Mouse (Mus musculus) CH12.LX (cell line): ENCODE data around the gene Sh3d21. TPM values are rescaled to one million over a fixed set of nuclear protein-coding genes. Genes with fewer than 3 reads are reported as not detected.
A peak's percentile ranks its signal among the peaks of the same experiment; 100 is the strongest.

ENCODE experiments used
- DNase-seq: peaks from one replicate; pipeline ENCODE4 v3.0.0-alpha.2; 2013; ENCODE audit errors: extremely low read depth
- H3K27ac ChIP-seq: 2 replicates; pipeline ENCODE4 v1.5.1; 2012; ENCODE audit warnings: low read depth, mild to moderate bottlenecking, control low read depth, moderate library complexity; ENCODE audit not compliant: insufficient read depth
- H3K27me3 ChIP-seq: replicated peaks from 2 replicates; pipeline ENCODE3; 2012; ENCODE audit warnings: inconsistent platforms
- H3K36me3 ChIP-seq, 2 experiments: replicated peaks in 1 of 2; 2 replicates each; pipeline versions ENCODE3 to v1.6.1; 2012; ENCODE audit warnings: inconsistent platforms in 1 of 2, low read length in 1 of 2, mild to moderate bottlenecking in 1 of 2, mixed read lengths in 1 of 2, moderate library complexity in 1 of 2; ENCODE audit not compliant: control insufficient read depth in 1 of 2, insufficient read depth in 1 of 2
- H3K4me1 ChIP-seq, 2 experiments: 2 replicates each; pipeline ENCODE4 v1.6.1; 2012; ENCODE audit warnings: inconsistent platforms in 1 of 2, moderate library complexity in 1 of 2; ENCODE audit not compliant: insufficient read depth in 2 of 2, control insufficient read depth in 1 of 2
- H3K4me2 ChIP-seq: 2 replicates; pipeline ENCODE4 v1.6.1; 2012; ENCODE audit warnings: low read depth, mild to moderate bottlenecking, control low read depth; ENCODE audit not compliant: poor library complexity, insufficient read depth, severe bottlenecking
- H3K4me3 ChIP-seq, 3 experiments: fragments of 150-350 bp in 1 of 3; sonication (generic) in 1 of 3; replicated peaks in 1 of 3; 2 replicates each; pipeline versions ENCODE3 to v1.5.1; 2011 to 2012; ENCODE audit warnings: low read depth in 2 of 3, low read length in 2 of 3, mild to moderate bottlenecking in 2 of 3, moderate library complexity in 2 of 3, control low read depth in 1 of 3, improper control_type of control experiment in 1 of 3, inconsistent platforms in 1 of 3, mixed read lengths in 1 of 3; ENCODE audit not compliant: poor library complexity in 1 of 3
- H3K79me2 ChIP-seq: replicated peaks from 2 replicates; pipeline ENCODE4 v1.6.1; 2012; ENCODE audit warnings: mild to moderate bottlenecking, moderate library complexity; ENCODE audit not compliant: control insufficient read depth, poor library complexity, insufficient read depth, severe bottlenecking; ENCODE audit errors: extremely low read depth
- H3K9ac ChIP-seq: 2 replicates; pipeline ENCODE4 v1.6.1; 2012; ENCODE audit warnings: low read depth, mild to moderate bottlenecking, control low read depth, moderate library complexity; ENCODE audit not compliant: insufficient read depth
- H3K9me3 ChIP-seq: replicated peaks from 2 replicates; pipeline ENCODE3; 2012; ENCODE audit warnings: low read length, inconsistent platforms, mixed read lengths
- BHLHE40 ChIP-seq: IDR thresholded peaks from 2 replicates; pipeline ENCODE4 v1.6.1; 2011; ENCODE audit warnings: mild to moderate bottlenecking, low read depth, low read length, improper control_type of control experiment
- CHD1 ChIP-seq: IDR thresholded peaks from 2 replicates; pipeline ENCODE4 v1.6.1; 2012; ENCODE audit warnings: low read depth, low read length, improper control_type of control experiment, inconsistent platforms
- CHD2 ChIP-seq: IDR thresholded peaks from 2 replicates; pipeline ENCODE4 v1.6.1; 2011; ENCODE audit warnings: low read length, improper control_type of control experiment
- E2F4 ChIP-seq: IDR thresholded peaks from 2 replicates; pipeline ENCODE4 v1.6.1; 2011; ENCODE audit warnings: low read depth, low read length, improper control_type of control experiment; ENCODE audit not compliant: insufficient replicate concordance
- EP300 ChIP-seq: IDR thresholded peaks from 2 replicates; pipeline ENCODE4 v1.6.1; 2011; ENCODE audit warnings: low read length, improper control_type of control experiment
- ETS1 ChIP-seq: conservative IDR thresholded peaks from 2 replicates; pipeline ENCODE4 v1.6.1; 2012; ENCODE audit warnings: low read depth, mild to moderate bottlenecking, inconsistent platforms, low read length, improper control_type of control experiment, moderate library complexity
- GABPA ChIP-seq: IDR thresholded peaks from 2 replicates; pipeline ENCODE4 v1.6.1; 2012; ENCODE audit warnings: low read depth, low read length, improper control_type of control experiment, inconsistent platforms; ENCODE audit not compliant: insufficient replicate concordance
- HCFC1 ChIP-seq: IDR thresholded peaks from 2 replicates; pipeline ENCODE4 v1.6.1; 2012; ENCODE audit warnings: low read depth, mild to moderate bottlenecking, inconsistent platforms, low read length, improper control_type of control experiment
- JUN ChIP-seq: IDR thresholded peaks from 2 replicates; pipeline ENCODE4 v1.6.1; 2011; ENCODE audit warnings: low read depth, mild to moderate bottlenecking, low read length, improper control_type of control experiment, moderate library complexity; ENCODE audit not compliant: insufficient read depth
- JUND ChIP-seq: conservative IDR thresholded peaks from 2 replicates; pipeline ENCODE4 v1.6.1; 2011; ENCODE audit warnings: low read depth, low read length, improper control_type of control experiment
- KAT2A ChIP-seq: IDR thresholded peaks from 2 replicates; pipeline ENCODE4 v1.6.1; 2012; ENCODE audit warnings: low read length, improper control_type of control experiment, inconsistent platforms; ENCODE audit not compliant: insufficient replicate concordance
- MAFK ChIP-seq: IDR thresholded peaks from 2 replicates; pipeline ENCODE4 v1.6.1; 2011; ENCODE audit warnings: low read length, improper control_type of control experiment; ENCODE audit not compliant: insufficient replicate concordance
- MAX ChIP-seq: IDR thresholded peaks from 2 replicates; pipeline ENCODE4 v1.6.1; 2011; ENCODE audit warnings: low read length, improper control_type of control experiment
- MAZ ChIP-seq: IDR thresholded peaks from 2 replicates; pipeline ENCODE4 v1.6.1; 2012; ENCODE audit warnings: low read depth, mild to moderate bottlenecking, inconsistent platforms, low read length, improper control_type of control experiment, moderate library complexity
- MEF2A ChIP-seq: IDR thresholded peaks from 2 replicates; pipeline ENCODE4 v1.6.1; 2014; ENCODE audit warnings: low read depth, mild to moderate bottlenecking, inconsistent platforms, low read length, improper control_type of control experiment, borderline replicate concordance
- MXI1 ChIP-seq: IDR thresholded peaks from 2 replicates; pipeline ENCODE4 v1.6.1; 2011; ENCODE audit warnings: mild to moderate bottlenecking, low read depth, low read length, improper control_type of control experiment
- MYC ChIP-seq: IDR thresholded peaks from 2 replicates; pipeline ENCODE4 v1.6.1; 2011; ENCODE audit warnings: low read depth, mild to moderate bottlenecking, improper control_type of control experiment, low read length
- NELFE ChIP-seq: IDR thresholded peaks from 2 replicates; pipeline ENCODE4 v1.6.1; 2011; ENCODE audit warnings: low read depth, low read length, improper control_type of control experiment
- PAX5 ChIP-seq: IDR thresholded peaks from 2 replicates; pipeline ENCODE4 v1.6.1; 2012; ENCODE audit warnings: low read length, inconsistent platforms, mixed read lengths
- POLR2A ChIP-seq: IDR thresholded peaks from 2 replicates; pipeline ENCODE4 v1.6.1; 2011; ENCODE audit warnings: low read depth, mild to moderate bottlenecking, improper control_type of control experiment, low read length
- POLR2AphosphoS2 ChIP-seq: IDR thresholded peaks from 2 replicates; pipeline ENCODE4 v1.6.1; 2011; ENCODE audit warnings: low read depth, low read length, improper control_type of control experiment
- RCOR1 ChIP-seq: conservative IDR thresholded peaks from 2 replicates; pipeline ENCODE4 v1.6.1; 2012; ENCODE audit warnings: low read depth, mild to moderate bottlenecking, inconsistent platforms, low read length, improper control_type of control experiment
- SIN3A ChIP-seq: IDR thresholded peaks from 2 replicates; pipeline ENCODE4 v1.6.1; 2012; ENCODE audit warnings: low read length, improper control_type of control experiment, inconsistent platforms
- SMC3 ChIP-seq: IDR thresholded peaks from 2 replicates; pipeline ENCODE4 v1.6.1; 2011; ENCODE audit warnings: low read depth, low read length, improper control_type of control experiment
- TCF12 ChIP-seq: IDR thresholded peaks from 2 replicates; pipeline ENCODE4 v1.6.1; 2014; ENCODE audit warnings: low read depth, mild to moderate bottlenecking, inconsistent platforms, low read length, improper control_type of control experiment
- USF1 ChIP-seq: IDR thresholded peaks from 2 replicates; pipeline ENCODE4 v1.6.1; 2014; ENCODE audit warnings: low read depth, mild to moderate bottlenecking, inconsistent platforms, low read length, improper control_type of control experiment
- USF2 ChIP-seq: conservative IDR thresholded peaks from 2 replicates; pipeline ENCODE4 v1.6.1; 2011; ENCODE audit warnings: low read depth, low read length, improper control_type of control experiment
- ZKSCAN1 ChIP-seq: IDR thresholded peaks from 2 replicates; pipeline ENCODE4 v1.6.1; 2012; ENCODE audit warnings: low read depth, inconsistent platforms, low read length, improper control_type of control experiment, borderline replicate concordance
- ZMIZ1 ChIP-seq: IDR thresholded peaks from 2 replicates; pipeline ENCODE4 v1.6.1; 2012; ENCODE audit warnings: low read depth, mild to moderate bottlenecking, inconsistent platforms, low read length, improper control_type of control experiment
- ZNF384 ChIP-seq: IDR thresholded peaks from 2 replicates; pipeline ENCODE4 v1.6.1; 2012; ENCODE audit warnings: low read depth, low read length, improper control_type of control experiment, inconsistent platforms
- dilution Hi-C: fragments of 300-500 bp; cut with MboI; formaldehyde crosslinking; loops from 2 replicates; pipeline ENCODE4 v1.14.3; 2020; ENCODE audit warnings: low sequenced_read_pairs; ENCODE audit not compliant: extremely low pct_unique_long_range_greater_than_20kb, extremely low pct_ligation_motif_present
- in situ Hi-C: fragments of 300-500 bp; cut with MboI; formaldehyde crosslinking; loops from 3 replicates; pipeline ENCODE4 v1.14.3; 2019; ENCODE audit warnings: low sequenced_read_pairs, low pct_ligation_motif_present, low pct_unique_long_range_greater_than_20kb, mixed read lengths
- polyA plus RNA-seq: library from polyadenylated mRNA; unstranded; fragments of >175 nt; gene quantifications from 2 replicates; pipeline ENCODE4 v1.2.1, GENCODE M21; 2012; ENCODE audit warnings: low read depth; ENCODE audit not compliant: insufficient read length
- total RNA-seq, 2 experiments: library from RNA; depleted of rRNA; stranded (reverse); fragments of 300-350 nt in 1 of 2; fragments of >200 nt in 1 of 2; gene quantifications; 2 replicates each; pipeline ENCODE4 v1.2.3; 2012 to 2014

Gene Sh3d21
- total and polyA plus RNA-seq, 3 experiments, result 0.21 to 0.46 (median 0.35) TPM

DNA sequence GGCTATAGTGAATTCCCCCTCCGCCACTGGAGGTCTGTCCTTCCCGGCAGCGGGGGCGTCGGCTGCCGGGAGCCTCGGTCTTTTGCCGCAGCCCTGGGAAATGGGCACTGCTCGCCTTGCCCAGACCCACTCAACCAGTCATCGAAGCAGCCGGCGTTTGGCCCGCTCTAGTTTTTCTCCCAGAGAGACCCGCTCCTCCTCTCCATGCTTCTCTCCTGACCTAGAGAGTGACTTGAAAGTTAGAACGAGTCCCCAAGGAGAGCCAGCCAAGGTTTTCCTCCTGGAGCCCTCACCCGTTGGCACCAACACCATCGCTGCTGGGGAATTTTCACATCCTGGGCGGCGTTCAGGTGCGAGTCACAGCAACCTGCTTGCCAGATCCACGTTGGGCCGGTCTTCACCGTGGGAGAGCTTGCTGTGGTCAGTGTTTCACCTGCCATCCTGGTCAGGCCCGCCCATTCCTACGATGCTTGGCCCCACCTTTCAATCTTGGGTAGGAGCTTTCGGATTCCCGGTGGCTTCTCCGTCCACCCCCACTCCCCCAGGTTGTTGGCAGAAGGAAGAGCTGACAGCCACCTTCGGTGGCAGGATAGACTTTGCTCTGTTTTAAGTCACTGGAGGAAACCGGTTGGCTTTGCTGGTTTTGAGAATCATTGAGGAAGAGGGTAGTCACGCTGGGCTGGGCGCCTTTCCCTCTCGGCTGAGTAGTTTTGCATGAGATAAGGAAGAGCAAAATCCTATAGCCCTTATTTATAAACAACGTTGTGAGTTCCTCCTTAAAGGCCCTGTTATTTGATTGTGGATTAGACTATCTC is 58.8 kb downstream of the Sh3d21 start:
- peak overlapping the region; percentile 96 for H3K9ac ChIP-seq
- H3K36me3 ChIP-seq, result peaks cover 0 to 43% of the 10 kb centered on the region in 2 experiments
- in situ Hi-C loops (no loop called here), dilution Hi-C loops (no loop called here)
- H3K79me2 ChIP-seq, result peaks cover 51% of the 10 kb centered on the region
- H3K27ac ChIP-seq, result peak overlapping the region; percentile 66
- peak overlapping the region; percentile 99 for H3K4me2 ChIP-seq
- H3K9me3 ChIP-seq, result no peaks in the 10 kb centered on the region
- DNase-seq, result no peak
- H3K4me1 ChIP-seq, result peaks cover 23 to 77% of the 10 kb centered on the region in 2 experiments
- no peak for TF ChIP-seq CHD1
- TF ChIP-seq MEF2A, result no peak
- no peak for TF ChIP-seq MYC
- peak overlapping the region; percentile 74 to 94 (median 88) for H3K4me3 ChIP-seq
- no peaks in the 10 kb centered on the region for H3K27me3 ChIP-seq

DNA sequence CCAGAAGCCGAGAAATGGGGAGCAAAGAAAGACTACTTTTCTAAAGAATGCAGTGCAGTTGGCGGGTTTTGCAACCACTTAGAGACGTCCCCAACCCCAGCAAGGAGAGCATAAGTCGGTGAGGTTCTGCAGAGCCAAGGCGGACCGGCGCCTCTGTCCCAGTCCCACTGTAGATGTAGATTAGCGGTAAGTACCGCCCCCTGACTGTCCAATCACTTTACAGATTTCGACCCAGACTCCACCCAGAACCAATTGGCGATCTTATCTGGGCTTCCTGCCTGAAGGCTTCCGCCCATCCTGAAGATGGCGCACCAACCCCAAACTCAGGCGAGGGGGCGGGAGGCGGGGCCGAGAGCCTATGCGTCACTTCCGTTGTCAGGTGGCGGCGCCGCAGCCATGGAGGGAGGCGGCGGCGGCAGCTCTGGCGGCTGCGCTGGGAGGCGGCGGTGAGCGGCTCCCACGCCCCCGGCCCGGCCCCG is 59.7 kb downstream of the Sh3d21 start, which contains the start of gene Stk40:
Stk40 (plus strand) TSS at position 368 of the 479 bp plus-strand sequence.
- dilution Hi-C loops, result no loop called here
- H3K9ac ChIP-seq, result peak within 1 kb of the TSS; percentile 96
- in situ Hi-C loops, result no loop called here
- peak within 1 kb of the TSS; percentile 74 to 94 (median 88) for H3K4me3 ChIP-seq
- peak within 1 kb of the TSS; percentile 98 for H3K27ac ChIP-seq
- peaks cover 5 to 49% of the 10 kb centered on the region in 2 experiments for H3K36me3 ChIP-seq
- peak within 1 kb of the TSS; percentile 99 for H3K4me2 ChIP-seq
- peaks cover 44% of the 10 kb centered on the region for H3K79me2 ChIP-seq
- DNase-seq, result peak; percentile 99
- H3K27me3 ChIP-seq, result no peaks in the 10 kb centered on the region
- H3K4me1 ChIP-seq, result peaks cover 21 to 77% of the 10 kb centered on the region in 2 experiments
- no peaks in the 10 kb centered on the region for H3K9me3 ChIP-seq
- TF ChIP-seq USF2 (no peak), RCOR1 (no peak), TCF12 (no peak), MYC (no peak), MXI1 (no peak), ZMIZ1 (no peak), SMC3 (no peak), CHD2 (peak; percentile 90), ZKSCAN1 (no peak), MAZ (no peak), POLR2A (peak; percentile 80), BHLHE40 (no peak), KAT2A (peak; percentile 79; the same call in 1 of the 2 replicates), E2F4 (0 out of 2 replicates have a peak, but pooled peaks have one; percentile 3), HCFC1 (peak; percentile 88), ETS1 (peak; percentile 27; the same call in 1 of the 2 replicates), MAX (no peak), EP300 (no peak), MAFK (no peak), SIN3A (peak; percentile 71; the same call in 1 of the 2 replicates), CHD1 (no peak; the same call in 1 of the 2 replicates), USF1 (no peak), NELFE (no peak; the same call in 1 of the 2 replicates), ZNF384 (no peak), JUN (no peak), JUND (no peak), PAX5 (no peak), POLR2AphosphoS2 (0 out of 2 replicates have a peak, but pooled peaks have one; percentile 41), GABPA (no peak; the same call in 1 of the 2 replicates), MEF2A (0 out of 2 replicates have a peak, but pooled peaks have one; percentile 36)
